Comparison of ENCODE assay signal across 18 mouse cellular contexts in genomic region chr6:85469660-85470430, GRCm38 (mm10). TPM values are rescaled to one million over a fixed set of nuclear protein-coding genes. Genes with fewer than 3 reads are reported as not detected.
DNase-seq lines count a peak whose midpoint lies in the region; ATAC-seq and TF ChIP-seq lines count a peak whose summit lies in the region.
"Had no signal": no experiment of that assay in that cellular context is flagged by ENCODE, and none has a peak within 500 bp of the region (broad histone marks: within the 10 kb centered on the region; RNA-seq: fewer than 3 reads in every experiment).

No protein-coding gene starts in this region.

- no peak overlapping the region for H3K9ac ChIP-seq in hindbrain, embryonic 13.5 days
- no peak overlapping the region for H3K9ac ChIP-seq in hindbrain, embryonic 16.5 days (ENCODE audit: low read depth, low read length)
- H3K9ac ChIP-seq in liver, embryonic 11.5 days (ENCODE audit: low read depth, low read length): no peak overlapping the region
- no peak overlapping the region for H3K9ac ChIP-seq in liver, embryonic 14.5 days (replicated peaks)
- H3K9ac ChIP-seq in stomach, postnatal 0 days (ENCODE audit: low read length): no peak overlapping the region
- H3K9ac ChIP-seq: hindbrain, embryonic 15.5 days; liver, embryonic 15.5 days; midbrain, embryonic 15.5 days; neural tube, embryonic 12.5 days had no signal

- peaks cover 98% of the 10 kb centered on the region for H3K36me3 ChIP-seq in hindbrain, embryonic 13.5 days
- peaks cover 45% of the 10 kb centered on the region for H3K36me3 ChIP-seq in hindbrain, embryonic 16.5 days (ENCODE audit: control insufficient read depth, insufficient read depth, low read length)
- peaks cover 40% of the 10 kb centered on the region for H3K36me3 ChIP-seq in liver, embryonic 11.5 days (ENCODE audit: control insufficient read depth, insufficient read depth, low read length)
- H3K36me3 ChIP-seq in liver, embryonic 14.5 days (replicated peaks; ENCODE audit: control insufficient read depth, insufficient read depth, low read depth): peaks cover 44% of the 10 kb centered on the region
- H3K36me3 ChIP-seq in stomach, postnatal 0 days (ENCODE audit: control insufficient read depth, insufficient read depth, low read length): peaks cover 21% of the 10 kb centered on the region

- ATAC-seq in hindbrain, embryonic 13.5 days (ENCODE audit: low FRiP score): 0 out of 2 replicates have a peak, but pooled peaks have one; percentile 40
- no peak for ATAC-seq in hindbrain, embryonic 16.5 days
- ATAC-seq in liver, embryonic 11.5 days (replicated peaks; ENCODE audit: low FRiP score): 0 out of 2 replicates have a peak, but pooled peaks have one; percentile 22
- ATAC-seq in liver, embryonic 14.5 days (ENCODE audit: insufficient read depth): 0 out of 2 replicates have a peak, but pooled peaks have one; percentile 26
- ATAC-seq in stomach, postnatal 0 days (ENCODE audit: low FRiP score, low TSS enrichment): no peak
- ATAC-seq: forebrain, embryonic 14.5 days; midbrain, embryonic 15.5 days had no signal

- DNase-seq in liver, embryonic 11.5 days (ENCODE audit: low spot score): no peak
- DNase-seq in liver (no peak), adipocyte (ENCODE audit: low spot score) (peak; percentile 45)
- no peak for DNase-seq in liver, embryonic 14.5 days (ENCODE audit: low read depth in 3 of 3, low spot score in 3 of 3)
- no peak for DNase-seq in stomach, postnatal 0 days (ENCODE audit: low spot score)
- DNase-seq: cerebellum, adult 18-20 months; gastrocnemius, adult 2 months; heart, adult 2 months; kidney, adult 8-10 months; right cerebral cortex, postnatal 25 days had no signal

- 0 out of 2 replicates have a peak, but pooled peaks cover 4% of the 10 kb centered on the region for H3K27me3 ChIP-seq in hindbrain, embryonic 13.5 days
- no peaks in the 10 kb centered on the region for H3K27me3 ChIP-seq in hindbrain, embryonic 16.5 days (replicated peaks; ENCODE audit: control insufficient read depth, insufficient read depth, low read length)
- H3K27me3 ChIP-seq in liver, embryonic 11.5 days (replicated peaks; ENCODE audit: control insufficient read depth, insufficient read depth, low read length): peaks cover 2% of the 10 kb centered on the region; the same call in 1 of the 2 replicates
- H3K27me3 ChIP-seq in liver, embryonic 14.5 days (ENCODE audit: control insufficient read depth, insufficient read depth, low read length): no peaks in the 10 kb centered on the region
- H3K27me3 ChIP-seq in stomach, postnatal 0 days (ENCODE audit: control insufficient read depth, insufficient read depth, low read length): no peaks in the 10 kb centered on the region
- H3K27me3 ChIP-seq: hindbrain, embryonic 15.5 days; midbrain, embryonic 15.5 days; neural tube, embryonic 12.5 days had no signal

- TF ChIP-seq EP300 in liver, embryonic 14.5 days (IDR thresholded peaks at IDR 0.05; ENCODE audit: low read depth): no peak
- no peak for TF ChIP-seq EP300 in stomach, postnatal 0 days (optimal IDR thresholded peaks at IDR 0.05)

- H3K4me3 ChIP-seq in hindbrain, embryonic 13.5 days: no peak overlapping the region
- H3K4me3 ChIP-seq in hindbrain, embryonic 16.5 days (ENCODE audit: low read length): no peak overlapping the region
- H3K4me3 ChIP-seq in liver, embryonic 11.5 days (ENCODE audit: low read depth, low read length): no peak overlapping the region
- no peak overlapping the region for H3K4me3 ChIP-seq in liver, embryonic 14.5 days (ENCODE audit: insufficient read depth in 1 of 2, low read depth in 2 of 2, low read length in 2 of 2)
- no peak overlapping the region for H3K4me3 ChIP-seq in stomach, postnatal 0 days (ENCODE audit: low read depth, low read length)
- H3K4me3 ChIP-seq: gastrocnemius, adult 2 months; heart, adult 2 months; hindbrain, embryonic 15.5 days; liver, embryonic 15.5 days; midbrain, embryonic 15.5 days; neural tube, embryonic 12.5 days had no signal

- H3K27ac ChIP-seq in hindbrain, embryonic 13.5 days: no peak overlapping the region
- H3K27ac ChIP-seq in hindbrain, embryonic 16.5 days (ENCODE audit: low read depth, low read length): no peak overlapping the region
- no peak overlapping the region for H3K27ac ChIP-seq in liver, embryonic 11.5 days (ENCODE audit: low read depth, low read length)
- no peak overlapping the region for H3K27ac ChIP-seq in liver, embryonic 14.5 days
- no peak overlapping the region for H3K27ac ChIP-seq in stomach, postnatal 0 days (replicated peaks)
- H3K27ac ChIP-seq: gastrocnemius, adult 2 months; heart, adult 2 months; hindbrain, embryonic 15.5 days; liver, embryonic 15.5 days; midbrain, embryonic 15.5 days; neural tube, embryonic 12.5 days had no signal

- no peaks in the 10 kb centered on the region for H3K4me1 ChIP-seq in hindbrain, embryonic 13.5 days (replicated peaks)
- no peaks in the 10 kb centered on the region for H3K4me1 ChIP-seq in hindbrain, embryonic 16.5 days (ENCODE audit: control insufficient read depth, insufficient read depth, low read depth, low read length)
- H3K4me1 ChIP-seq in liver, embryonic 11.5 days (replicated peaks; ENCODE audit: control insufficient read depth, insufficient read depth, low read length): no peaks in the 10 kb centered on the region
- H3K4me1 ChIP-seq in liver, embryonic 14.5 days (replicated peaks; ENCODE audit: control insufficient read depth in 2 of 2, insufficient read depth in 2 of 2, low read length in 1 of 2): no peaks in the 10 kb centered on the region
- H3K4me1 ChIP-seq in stomach, postnatal 0 days (replicated peaks; ENCODE audit: control insufficient read depth, insufficient read depth): no peaks in the 10 kb centered on the region
- H3K4me1 ChIP-seq: hindbrain, embryonic 15.5 days; liver, embryonic 15.5 days; midbrain, embryonic 15.5 days; neural tube, embryonic 12.5 days had no signal

- no peaks in the 10 kb centered on the region for H3K9me3 ChIP-seq in hindbrain, embryonic 13.5 days
- H3K9me3 ChIP-seq in hindbrain, embryonic 16.5 days (ENCODE audit: control insufficient read depth, low read length): no peaks in the 10 kb centered on the region
- no peaks in the 10 kb centered on the region for H3K9me3 ChIP-seq in liver, embryonic 11.5 days (ENCODE audit: control insufficient read depth, low read length)
- H3K9me3 ChIP-seq in liver, embryonic 14.5 days (ENCODE audit: control insufficient read depth, low read length): no peaks in the 10 kb centered on the region
- H3K9me3 ChIP-seq in stomach, postnatal 0 days (ENCODE audit: control insufficient read depth, low read length): no peaks in the 10 kb centered on the region
- H3K9me3 ChIP-seq: hindbrain, embryonic 15.5 days; liver, embryonic 15.5 days; midbrain, embryonic 15.5 days; neural tube, embryonic 12.5 days had no signal

- H3K4me2 ChIP-seq in hindbrain, embryonic 13.5 days: no peak overlapping the region
- no peak overlapping the region for H3K4me2 ChIP-seq in hindbrain, embryonic 16.5 days (ENCODE audit: low read length)
- no peak overlapping the region for H3K4me2 ChIP-seq in liver, embryonic 11.5 days
- H3K4me2 ChIP-seq in liver, embryonic 14.5 days (ENCODE audit: low read depth): no peak overlapping the region
- H3K4me2 ChIP-seq in stomach, postnatal 0 days (replicated peaks; ENCODE audit: low read depth): no peak overlapping the region
- H3K4me2 ChIP-seq: hindbrain, embryonic 15.5 days; liver, embryonic 15.5 days; midbrain, embryonic 15.5 days; neural tube, embryonic 12.5 days had no signal

- 80% methylated on average over 5 of the region's 5 CpGs for WGBS in hindbrain, embryonic 13.5 days
- WGBS in hindbrain, embryonic 16.5 days: 80% methylated on average over 5 of the region's 5 CpGs
- WGBS in liver, embryonic 11.5 days: 68% methylated on average over 5 of the region's 5 CpGs
- 66% methylated on average over 5 of the region's 5 CpGs for WGBS in liver, embryonic 14.5 days (ENCODE audit: insufficient replicate concordance)
- WGBS in stomach, postnatal 0 days: 64% methylated on average over 5 of the region's 5 CpGs

- no peak for TF ChIP-seq CTCF in liver, embryonic 14.5 days (IDR thresholded peaks at IDR 0.05; ENCODE audit: low read depth)
- no peak for TF ChIP-seq CTCF in stomach, postnatal 0 days (IDR thresholded peaks at IDR 0.05; ENCODE audit: low read depth)

RNA-seq across cellular contexts. Expression of gene Pradc1, which starts 18.1 kb away (rescaled TPM):
- 20.2 and 22.7 TPM in 2 replicates for polyA plus RNA-seq in hindbrain, embryonic 13.5 days (2015; fragmentation: Nextera tagmentation; extraction: Ambion mirVana)
- 33.2 and 34.9 TPM in 2 replicates for polyA plus RNA-seq in hindbrain, embryonic 16.5 days (2015; fragmentation: Nextera tagmentation; extraction: Ambion mirVana)
- polyA plus RNA-seq in liver, embryonic 11.5 days (2014; fragmentation: Nextera tagmentation; extraction: Ambion mirVana): 35.7 and 37.7 TPM in 2 replicates
- polyA plus RNA-seq in liver, embryonic 14.5 days (2012; rRNA removed): 16.9 and 18.4 TPM in 2 replicates
- 18.1 and 19.8 TPM in 2 replicates for polyA plus RNA-seq in liver, embryonic 14.5 days (2014; fragmentation: Nextera tagmentation; extraction: Ambion mirVana)
- 35.3 and 35.5 TPM in 2 replicates for polyA plus RNA-seq in stomach, postnatal 0 days (2015; fragmentation: Nextera tagmentation; extraction: Ambion mirVana)

RNA-seq across cellular contexts. Expression of gene Cct7, which starts 18.5 kb away (rescaled TPM):
- polyA plus RNA-seq in hindbrain, embryonic 13.5 days (2015; fragmentation: Nextera tagmentation; extraction: Ambion mirVana): 601 and 603 TPM in 2 replicates
- polyA plus RNA-seq in hindbrain, embryonic 16.5 days (2015; fragmentation: Nextera tagmentation; extraction: Ambion mirVana): 561 TPM in 2 replicates
- polyA plus RNA-seq in liver, embryonic 11.5 days (2014; fragmentation: Nextera tagmentation; extraction: Ambion mirVana): 695 and 755 TPM in 2 replicates
- 102 and 162 TPM in 2 replicates for polyA plus RNA-seq in liver, embryonic 14.5 days (2012; rRNA removed)
- polyA plus RNA-seq in liver, embryonic 14.5 days (2014; fragmentation: Nextera tagmentation; extraction: Ambion mirVana): 285 and 290 TPM in 2 replicates
- 214 and 219 TPM in 2 replicates for polyA plus RNA-seq in stomach, postnatal 0 days (2015; fragmentation: Nextera tagmentation; extraction: Ambion mirVana)

RNA-seq across cellular contexts. Expression of gene Fbxo41, which starts 32.9 kb away (rescaled TPM):
- polyA plus RNA-seq in hindbrain, embryonic 13.5 days (2015; fragmentation: Nextera tagmentation; extraction: Ambion mirVana): 5.3 and 5.5 TPM in 2 replicates
- 9.8 and 10.3 TPM in 2 replicates for polyA plus RNA-seq in hindbrain, embryonic 16.5 days (2015; fragmentation: Nextera tagmentation; extraction: Ambion mirVana)
- 0.04 and 0.08 TPM in 2 replicates for polyA plus RNA-seq in liver, embryonic 11.5 days (2014; fragmentation: Nextera tagmentation; extraction: Ambion mirVana)
- polyA plus RNA-seq in liver, embryonic 14.5 days (2012; rRNA removed): 0.02 TPM in 1 of 2 replicates, not detected in the other
- not detected in 2 replicates for polyA plus RNA-seq in liver, embryonic 14.5 days (2014; fragmentation: Nextera tagmentation; extraction: Ambion mirVana)
- 0.10 and 0.16 TPM in 2 replicates for polyA plus RNA-seq in stomach, postnatal 0 days (2015; fragmentation: Nextera tagmentation; extraction: Ambion mirVana)
- polyA plus RNA-seq: heart, postnatal 0 days; liver, embryonic 15.5 days had no signal

RNA-seq across cellular contexts. Expression of gene Smyd5, which starts 38.1 kb away (rescaled TPM):
- polyA plus RNA-seq in hindbrain, embryonic 13.5 days (2015; fragmentation: Nextera tagmentation; extraction: Ambion mirVana): 58.4 and 59.0 TPM in 2 replicates
- 81.4 and 82.8 TPM in 2 replicates for polyA plus RNA-seq in hindbrain, embryonic 16.5 days (2015; fragmentation: Nextera tagmentation; extraction: Ambion mirVana)
- polyA plus RNA-seq in liver, embryonic 11.5 days (2014; fragmentation: Nextera tagmentation; extraction: Ambion mirVana): 65.5 and 68.2 TPM in 2 replicates
- polyA plus RNA-seq in liver, embryonic 14.5 days (2012; rRNA removed): 14.8 and 16.9 TPM in 2 replicates
- 16.9 and 17.7 TPM in 2 replicates for polyA plus RNA-seq in liver, embryonic 14.5 days (2014; fragmentation: Nextera tagmentation; extraction: Ambion mirVana)
- polyA plus RNA-seq in stomach, postnatal 0 days (2015; fragmentation: Nextera tagmentation; extraction: Ambion mirVana): 14.1 and 14.7 TPM in 2 replicates

RNA-seq across cellular contexts. Expression of gene Egr4, which starts 43.5 kb away (rescaled TPM):
- not detected in 2 replicates for polyA plus RNA-seq in hindbrain, embryonic 13.5 days (2015; fragmentation: Nextera tagmentation; extraction: Ambion mirVana)
- not detected in 2 replicates for polyA plus RNA-seq in hindbrain, embryonic 16.5 days (2015; fragmentation: Nextera tagmentation; extraction: Ambion mirVana)
- polyA plus RNA-seq in liver, embryonic 11.5 days (2014; fragmentation: Nextera tagmentation; extraction: Ambion mirVana): not detected in 2 replicates
- not detected in 2 replicates for polyA plus RNA-seq in liver, embryonic 14.5 days (2012; rRNA removed)
- not detected in 2 replicates for polyA plus RNA-seq in liver, embryonic 14.5 days (2014; fragmentation: Nextera tagmentation; extraction: Ambion mirVana)
- not detected in 2 replicates for polyA plus RNA-seq in stomach, postnatal 0 days (2015; fragmentation: Nextera tagmentation; extraction: Ambion mirVana)
- polyA plus RNA-seq: forebrain, embryonic 14.5 days; heart, adult 2 months; heart, postnatal 0 days; liver, embryonic 15.5 days; midbrain, embryonic 15.5 days; neural tube, embryonic 12.5 days had no signal

Comparison
In these comparisons a context has a peak if more than half of its experiments do, and no peak if none do; other contexts are left out.
1. ATAC-seq: peak in hindbrain, embryonic 13.5 days (single experiment), liver, embryonic 11.5 days (single experiment) and liver, embryonic 14.5 days (single experiment); none in hindbrain, embryonic 16.5 days (single experiment) and stomach, postnatal 0 days (single experiment).